Mouse (Mus musculus) gastrocnemius, postnatal 14 days (tissue): Measurements from ENCODE around the gene Cyp2s1. TPM values are rescaled to one million over a fixed set of nuclear protein-coding genes. Genes with fewer than 3 reads are reported as not detected.
"Not testable (repeated sequence)": the region's sequence is repeated elsewhere in the genome, so short reads cannot be mapped to it uniquely, and the experiment has no call there.

ENCODE experiments used
- DNase-seq: peaks from one replicate; pipeline ENCODE4 v3.0.0; 2021; ENCODE audit warnings: mixed read lengths
- intact Hi-C: fragments of 180-260 bp; cut with DNase I; formaldehyde crosslinking; loops from one replicate; pipeline ENCODE4 v1.15.1; 2025; ENCODE audit warnings: low total_unique reads
- total RNA-seq, 2 experiments: library from RNA; stranded (reverse); gene quantifications; 2 replicates each; pipeline ENCODE4 v1.2.3; 2021

Gene Cyp2s1
- total RNA-seq, 2 experiments from 2014 or later = 0.16 to 0.43 TPM

DNA sequence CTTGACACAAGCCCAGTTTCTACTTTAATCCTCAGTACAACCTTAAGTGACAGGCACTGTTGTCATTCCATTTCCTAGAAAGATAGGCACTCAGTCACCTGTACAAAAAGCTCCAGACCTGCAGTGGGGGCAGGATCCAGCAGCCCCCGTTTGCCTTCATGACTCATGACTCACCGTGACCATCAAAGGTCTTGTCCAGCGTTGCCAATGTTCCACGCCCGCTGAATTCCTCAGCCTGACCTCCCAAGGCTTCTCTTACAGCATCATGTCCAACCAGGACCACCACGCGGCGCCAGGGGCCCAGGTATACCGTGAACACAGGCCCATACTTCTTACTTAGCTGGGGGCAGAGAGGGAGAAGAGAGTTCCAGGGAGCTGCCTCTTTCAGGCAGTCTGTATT, 2.0 kb downstream of the Cyp2s1 start:
- intact Hi-C loops = no loop called here
- DNase-seq = no peak

DNA sequence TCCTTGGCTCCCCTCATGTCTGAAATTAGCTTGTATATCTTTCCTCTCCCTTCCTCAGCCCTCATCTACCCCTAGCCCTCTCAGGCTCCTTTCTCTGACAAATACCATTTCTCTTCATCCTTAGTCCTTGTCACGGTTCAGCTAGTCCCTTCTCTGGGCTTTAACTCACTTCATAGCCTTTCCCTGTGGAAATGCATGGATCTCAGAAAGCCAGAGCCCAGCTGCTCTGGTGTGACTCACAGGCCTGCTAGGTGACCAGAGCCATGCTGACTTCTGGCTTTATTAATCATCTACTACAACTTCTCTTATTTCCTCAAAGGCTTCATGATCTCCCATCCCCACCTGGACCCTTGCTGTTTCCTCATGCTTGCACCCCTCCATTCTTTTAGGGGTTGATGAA, 4.5 kb downstream of the Cyp2s1 start:
- no peak for DNase-seq
- intact Hi-C loops = no loop called here

DNA sequence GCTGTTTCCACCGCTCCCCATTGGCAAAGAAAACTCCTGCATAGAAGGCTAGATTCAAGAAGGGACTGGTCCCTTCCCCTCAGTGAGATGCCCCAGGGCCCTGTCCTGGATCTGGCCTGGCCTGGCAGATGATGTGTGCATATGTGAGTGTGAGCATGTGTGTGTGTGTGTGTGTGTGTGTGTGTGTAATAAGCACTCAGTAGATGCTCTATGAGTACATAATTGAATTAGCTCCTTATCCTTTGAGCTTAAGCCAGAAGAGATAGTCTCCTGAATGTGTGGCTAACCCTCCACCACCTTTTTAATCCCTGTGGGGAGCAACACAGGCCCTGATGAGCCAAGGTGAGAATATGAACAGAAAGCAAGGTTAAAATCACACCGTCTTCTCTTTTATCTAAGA, 5.0 kb downstream of the Cyp2s1 start:
- intact Hi-C loops = no loop called here
- no peak for DNase-seq

GRCm38 (mm10) chr7:25805631-25806343, 10.9 kb downstream of the Cyp2s1 start:
- DNase-seq = peak; percentile 70
- intact Hi-C loops = loop anchor here (2.0 kb wide), 1 partner anchor 49 kb away; no protein-coding TSS in a partner anchor

GRCm38 (mm10) chr7:25804792-25805191, 11.9 kb downstream of the Cyp2s1 start:
- intact Hi-C loops = loop anchor here (2.0 kb wide), 1 partner anchor 48 kb away; no protein-coding TSS in a partner anchor
- no peak for DNase-seq

- DNase-seq = no peak
- intact Hi-C loops = no loop called here
Measured at GRCm38 (mm10) chr7:25803460-25803859, 13.3 kb downstream of the Cyp2s1 start.

DNA sequence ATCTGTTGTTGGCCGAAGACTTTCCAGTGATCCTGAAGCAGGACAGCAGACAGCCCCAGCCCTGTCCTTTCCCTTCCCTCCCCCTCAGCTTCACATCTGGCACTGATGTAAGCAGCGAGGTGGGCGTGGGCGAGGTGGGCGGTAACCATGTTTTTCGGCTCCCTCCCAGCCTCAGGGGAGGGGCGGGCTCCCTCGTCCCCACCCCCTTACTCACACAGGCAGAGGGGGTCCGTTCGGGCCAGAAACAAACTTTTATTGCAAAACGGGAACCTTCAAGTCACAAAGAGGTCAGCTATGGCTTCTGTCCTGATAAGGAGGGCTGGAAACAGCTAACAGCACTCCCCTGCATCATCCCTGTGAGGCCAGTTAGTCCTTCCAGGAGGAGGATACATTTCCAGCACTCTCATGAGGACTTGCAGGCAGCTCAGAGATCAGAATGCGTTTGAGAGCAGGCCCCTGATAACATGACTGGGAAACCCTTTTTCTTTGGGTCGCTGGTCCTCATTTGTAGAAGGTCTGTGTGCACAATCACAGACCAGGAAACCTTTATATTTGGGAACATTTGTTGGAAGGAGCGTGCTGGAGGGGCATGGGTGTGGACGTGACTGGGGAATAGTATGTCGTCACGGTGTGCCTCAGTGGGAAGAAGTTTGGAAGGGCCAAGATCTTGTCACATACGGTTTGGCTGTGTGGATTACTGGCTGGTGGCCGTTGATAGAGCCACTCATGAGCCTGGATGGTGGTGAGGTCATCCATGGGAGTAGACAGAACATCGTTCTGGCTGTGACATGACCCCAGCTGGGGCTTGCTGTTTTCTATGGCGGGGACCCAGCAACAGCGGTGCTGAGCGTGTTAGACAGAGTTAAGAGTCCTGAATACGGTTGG, 14.2 kb downstream of the Cyp2s1 start:
- intact Hi-C loops = no loop called here
- DNase-seq = peak; percentile 90

- intact Hi-C loops = no loop called here
- no peak for DNase-seq
Measured at GRCm38 (mm10) chr7:25801031-25801430, 15.7 kb downstream of the Cyp2s1 start.

- DNase-seq = no peak
- intact Hi-C loops = no loop called here
Measured at GRCm38 (mm10) chr7:25799369-25799768, 17.3 kb downstream of the Cyp2s1 start.

DNA sequence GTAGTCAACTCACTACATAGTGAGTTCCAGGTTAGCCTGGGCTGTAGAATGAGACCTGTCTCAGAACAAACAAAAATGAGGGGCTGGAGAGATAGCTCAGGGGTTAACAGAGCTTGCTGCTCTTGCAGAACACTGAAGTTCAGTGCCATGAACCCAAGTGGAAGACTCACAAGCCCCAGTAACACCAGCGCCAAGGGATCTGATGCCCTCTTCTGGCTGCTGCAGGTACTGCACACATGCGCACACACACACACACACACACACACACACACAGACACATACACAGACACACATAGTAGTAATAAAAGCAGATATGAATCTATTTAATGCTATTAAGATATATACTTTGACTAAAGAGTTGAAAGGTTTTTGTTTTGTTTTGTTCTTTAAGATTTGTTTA, 18.2 kb downstream of the Cyp2s1 start:
- no peak for DNase-seq
- intact Hi-C loops = no loop called here

GRCm38 (mm10) chr7:25794775-25795174, 21.9 kb downstream of the Cyp2s1 start:
- DNase-seq = no peak
- intact Hi-C loops = no loop called here

DNA sequence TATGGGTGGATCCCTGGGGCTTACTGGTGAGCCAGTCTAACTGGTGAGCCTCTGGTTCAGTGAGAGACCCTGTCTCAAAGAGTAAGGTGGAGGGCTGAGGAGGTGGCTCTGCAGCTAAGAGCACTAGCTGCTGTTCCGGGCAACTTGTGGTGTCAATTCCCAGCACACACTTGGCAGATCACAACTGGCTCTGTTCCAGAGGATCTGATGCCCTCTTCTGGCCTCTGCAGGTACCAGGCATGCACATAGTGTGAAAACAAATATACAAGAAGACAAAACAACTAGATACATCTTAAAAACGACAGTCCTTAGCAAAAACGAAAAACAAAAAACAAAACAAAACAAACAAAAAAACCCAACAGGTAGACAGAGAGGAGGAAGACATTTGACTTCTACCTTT, 23.0 kb downstream of the Cyp2s1 start:
- no peak for DNase-seq
- intact Hi-C loops = no loop called here

- DNase-seq, intact Hi-C loops: not testable (repeated sequence)
Measured at GRCm38 (mm10) chr7:25792966-25793365, 23.7 kb downstream of the Cyp2s1 start.

DNA sequence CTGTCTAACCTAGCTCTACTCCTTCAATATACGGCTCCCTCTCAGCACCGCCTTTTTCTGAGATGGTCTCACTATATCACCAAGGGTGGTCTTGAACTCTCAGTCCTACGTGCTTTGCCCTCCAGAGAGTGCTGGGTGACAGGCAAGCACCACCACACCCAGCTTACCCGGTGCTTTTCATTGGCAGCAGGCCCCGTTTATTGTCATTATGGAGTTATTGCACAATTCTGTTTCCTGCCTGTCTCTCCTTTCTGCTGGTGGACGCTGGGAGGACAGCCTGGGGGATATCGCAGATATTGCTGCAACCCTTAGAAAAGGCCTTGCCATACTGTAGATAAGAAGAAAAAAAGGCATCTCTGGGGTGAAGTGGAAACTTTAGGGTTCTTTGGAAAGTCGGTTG, 26.1 kb downstream of the Cyp2s1 start:
- peak; percentile 55 for DNase-seq
- intact Hi-C loops = no loop called here

GRCm38 (mm10) chr7:25789129-25789440, 27.6 kb downstream of the Cyp2s1 start:
- no peak for DNase-seq

GRCm38 (mm10) chr7:25788220-25789128, 28.2 kb downstream of the Cyp2s1 start, which contains the start of gene Axl:
TSS of gene Axl (minus strand) at chr7:25788705.
- peak; percentile 84 for DNase-seq
- intact Hi-C loops = no loop called here

More at GRCm38 (mm10) chr7:25789129-25789440, 27.6 kb downstream of the Cyp2s1 start:
- intact Hi-C loops = no loop called here

DNA sequence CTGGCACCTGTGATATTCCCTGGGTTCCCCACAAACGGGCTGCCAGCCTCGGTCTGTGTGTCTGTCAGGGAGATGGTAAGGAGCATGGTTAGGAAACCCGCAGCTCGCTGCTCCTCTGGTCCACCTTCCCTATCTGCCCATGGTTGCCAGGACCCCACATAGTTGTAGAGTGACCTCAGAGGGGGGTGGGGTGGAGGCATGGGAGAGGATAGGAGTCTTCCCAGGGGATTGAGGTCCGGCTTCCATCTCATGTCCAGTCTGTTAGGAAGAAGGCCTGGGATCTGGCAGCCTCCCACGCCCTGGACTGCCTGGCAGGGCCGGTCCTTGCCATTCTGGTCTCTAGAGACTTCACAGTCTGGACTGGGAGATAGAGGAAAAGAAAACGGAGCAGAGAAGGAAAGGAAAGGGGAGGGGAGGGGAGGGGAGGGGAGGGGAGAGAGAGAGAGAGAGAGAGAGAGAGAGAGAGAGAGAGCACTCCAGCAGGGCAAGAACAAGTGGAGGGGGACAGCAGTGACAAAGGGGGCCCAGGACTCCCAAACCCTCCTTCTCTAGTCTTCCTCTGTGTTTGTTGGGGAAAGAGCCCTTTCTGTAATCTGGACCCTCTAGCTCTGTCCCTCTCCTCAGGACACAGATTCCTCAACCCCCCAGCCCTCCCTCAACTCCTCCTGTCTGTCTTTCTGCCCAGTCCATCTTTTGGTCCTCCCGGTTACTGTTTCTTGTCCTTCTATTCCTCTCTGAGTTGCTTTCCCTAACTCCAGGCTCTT, 29.1 kb downstream of the Cyp2s1 start:
- intact Hi-C loops = no loop called here
- peak; percentile 37 for DNase-seq

- intact Hi-C loops = no loop called here
- no peak for DNase-seq
Measured at GRCm38 (mm10) chr7:25786974-25787373, 29.7 kb downstream of the Cyp2s1 start.

GRCm38 (mm10) chr7:25785752-25786151, 31.0 kb downstream of the Cyp2s1 start:
- no peak for DNase-seq
- intact Hi-C loops = no loop called here
